Mouse (Mus musculus): ENCODE data around the gene Wdr31. TPM values are rescaled to one million over a fixed set of nuclear protein-coding genes. Genes with fewer than 3 reads are reported as not detected.

Gene Wdr31
- polyA plus RNA-seq, 1 experiment from 2014 or later, result 5.2 TPM

DNA sequence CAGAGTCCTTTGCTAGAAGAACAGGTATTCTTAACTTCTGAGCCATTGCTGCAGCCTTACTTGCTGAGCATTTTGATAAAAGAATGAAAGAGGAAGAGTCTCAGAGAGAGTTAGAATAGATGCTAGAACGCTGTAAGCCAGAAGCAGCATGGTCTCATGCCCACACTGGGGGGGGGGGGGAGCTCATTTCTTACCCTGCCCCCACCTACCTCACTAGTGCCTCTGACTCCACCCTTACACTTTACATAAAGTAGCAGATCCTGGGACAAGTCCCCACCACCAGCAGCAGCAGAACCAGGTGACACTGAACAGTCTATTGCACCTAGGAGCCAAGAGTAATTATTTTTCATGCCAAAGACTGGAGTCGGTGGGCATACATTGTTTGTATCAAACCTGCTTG lies 4.4 kb upstream of the Wdr31 start:
- H3K9me3 ChIP-seq (ENCODE audit: control insufficient read depth, low read length), result no peaks in the 10 kb centered on the region
- no peak overlapping the region for H3K4me3 ChIP-seq (ENCODE audit: low read depth, low read length)
- H3K9ac ChIP-seq (ENCODE audit: low read depth, low read length), result no peak overlapping the region
- DNase-seq (ENCODE audit: low spot score) (no peak), ATAC-seq (replicated peaks; ENCODE audit: low FRiP score) (no peak)
- WGBS, result 74% methylated on average over 2 of the region's 2 CpGs
- no peak overlapping the region for H3K4me2 ChIP-seq
- peaks cover 4% of the 10 kb centered on the region for H3K4me1 ChIP-seq (replicated peaks; ENCODE audit: control insufficient read depth, insufficient read depth, low read length)
- peaks cover 5% of the 10 kb centered on the region for H3K27me3 ChIP-seq (replicated peaks; ENCODE audit: control insufficient read depth, insufficient read depth, low read length)
- H3K27ac ChIP-seq (ENCODE audit: low read depth, low read length), result no peak overlapping the region
- H3K36me3 ChIP-seq (ENCODE audit: control insufficient read depth, insufficient read depth, low read length), result no peaks in the 10 kb centered on the region

GRCm38 (mm10) chr4:62472071-62472470 lies 1.4 kb upstream of the Wdr31 start:
- Histone ChIP-seq H3K9ac (ENCODE audit: low read depth, low read length) (no peak overlapping the region), H3K27me3 (replicated peaks; ENCODE audit: control insufficient read depth, insufficient read depth, low read length) (no peaks in the 10 kb centered on the region), H3K4me1 (replicated peaks; ENCODE audit: control insufficient read depth, insufficient read depth, low read length) (no peaks in the 10 kb centered on the region), H3K9me3 (ENCODE audit: control insufficient read depth, low read length) (no peaks in the 10 kb centered on the region), H3K27ac (ENCODE audit: low read depth, low read length) (no peak overlapping the region), H3K4me3 (ENCODE audit: low read depth, low read length) (no peak overlapping the region), H3K4me2 (no peak overlapping the region), H3K36me3 (ENCODE audit: control insufficient read depth, insufficient read depth, low read length) (no peaks in the 10 kb centered on the region)
- DNase-seq (ENCODE audit: low spot score), result no peak
- ATAC-seq (replicated peaks; ENCODE audit: low FRiP score), result no peak
- 82% methylated on average over 2 of the region's 2 CpGs for WGBS

GRCm38 (mm10) chr4:62468158-62468557 lies 2.5 kb downstream of the Wdr31 start:
- H3K4me1 ChIP-seq (replicated peaks; ENCODE audit: control insufficient read depth, insufficient read depth, low read length), result no peaks in the 10 kb centered on the region
- H3K27ac ChIP-seq (ENCODE audit: low read depth, low read length), result no peak overlapping the region
- 80% methylated on average over 1 of the region's 1 CpGs for WGBS
- H3K36me3 ChIP-seq (ENCODE audit: control insufficient read depth, insufficient read depth, low read length), result no peaks in the 10 kb centered on the region
- no peaks in the 10 kb centered on the region for H3K9me3 ChIP-seq (ENCODE audit: control insufficient read depth, low read length)
- ATAC-seq (replicated peaks; ENCODE audit: low FRiP score) (no peak), DNase-seq (ENCODE audit: low spot score) (no peak)
- H3K9ac ChIP-seq (ENCODE audit: low read depth, low read length), result no peak overlapping the region
- H3K4me3 ChIP-seq (ENCODE audit: low read depth, low read length), result no peak overlapping the region
- H3K27me3 ChIP-seq (replicated peaks; ENCODE audit: control insufficient read depth, insufficient read depth, low read length), result no peaks in the 10 kb centered on the region
- no peak overlapping the region for H3K4me2 ChIP-seq

- ATAC-seq (replicated peaks; ENCODE audit: low FRiP score) (no peak), DNase-seq (ENCODE audit: low spot score) (no peak)
- Histone ChIP-seq H3K4me3 (ENCODE audit: low read depth, low read length) (no peak overlapping the region), H3K4me2 (no peak overlapping the region), H3K4me1 (replicated peaks; ENCODE audit: control insufficient read depth, insufficient read depth, low read length) (no peaks in the 10 kb centered on the region), H3K27ac (ENCODE audit: low read depth, low read length) (no peak overlapping the region), H3K9me3 (ENCODE audit: control insufficient read depth, low read length) (no peaks in the 10 kb centered on the region), H3K36me3 (ENCODE audit: control insufficient read depth, insufficient read depth, low read length) (no peaks in the 10 kb centered on the region), H3K27me3 (replicated peaks; ENCODE audit: control insufficient read depth, insufficient read depth, low read length) (no peaks in the 10 kb centered on the region), H3K9ac (ENCODE audit: low read depth, low read length) (no peak overlapping the region)
- 81% methylated on average over 2 of the region's 2 CpGs for WGBS
Observed at GRCm38 (mm10) chr4:62463124-62463523, 7.6 kb downstream of the Wdr31 start.

- no peak overlapping the region for H3K4me3 ChIP-seq (ENCODE audit: low read depth, low read length)
- no peak for DNase-seq (ENCODE audit: low spot score)
- no peak overlapping the region for H3K9ac ChIP-seq (ENCODE audit: low read depth, low read length)
- H3K4me1 ChIP-seq (replicated peaks; ENCODE audit: control insufficient read depth, insufficient read depth, low read length), result no peaks in the 10 kb centered on the region
- H3K9me3 ChIP-seq (ENCODE audit: control insufficient read depth, low read length), result no peaks in the 10 kb centered on the region
- no peaks in the 10 kb centered on the region for H3K36me3 ChIP-seq (ENCODE audit: control insufficient read depth, insufficient read depth, low read length)
- WGBS, result 90% methylated on average over 8 of the region's 8 CpGs
- H3K27me3 ChIP-seq (replicated peaks; ENCODE audit: control insufficient read depth, insufficient read depth, low read length), result no peaks in the 10 kb centered on the region
- no peak overlapping the region for H3K27ac ChIP-seq (ENCODE audit: low read depth, low read length)
- no peak for ATAC-seq (replicated peaks; ENCODE audit: low FRiP score)
- H3K4me2 ChIP-seq, result no peak overlapping the region
Observed at GRCm38 (mm10) chr4:62460348-62460747, 10.3 kb downstream of the Wdr31 start.

- H3K27ac ChIP-seq (ENCODE audit: low read depth, low read length), result no peak overlapping the region
Observed at GRCm38 (mm10) chr4:62459081-62459480, 11.6 kb downstream of the Wdr31 start.

GRCm38 (mm10) chr4:62454995-62455394 lies 15.7 kb downstream of the Wdr31 start:
- H3K27me3 ChIP-seq (replicated peaks; ENCODE audit: control insufficient read depth, insufficient read depth, low read length), result no peaks in the 10 kb centered on the region
- ATAC-seq (replicated peaks; ENCODE audit: low FRiP score) (no peak), DNase-seq (ENCODE audit: low spot score) (no peak)
- no peaks in the 10 kb centered on the region for H3K36me3 ChIP-seq (ENCODE audit: control insufficient read depth, insufficient read depth, low read length)
- no peak overlapping the region for H3K9ac ChIP-seq (ENCODE audit: low read depth, low read length)
- H3K9me3 ChIP-seq (ENCODE audit: control insufficient read depth, low read length), result no peaks in the 10 kb centered on the region
- WGBS, result 59% methylated on average over 5 of the region's 5 CpGs
- no peak overlapping the region for H3K27ac ChIP-seq (ENCODE audit: low read depth, low read length)
- no peak overlapping the region for H3K4me2 ChIP-seq
- no peak overlapping the region for H3K4me3 ChIP-seq (ENCODE audit: low read depth, low read length)
- H3K4me1 ChIP-seq (replicated peaks; ENCODE audit: control insufficient read depth, insufficient read depth, low read length), result no peaks in the 10 kb centered on the region

More at GRCm38 (mm10) chr4:62459081-62459480, 11.6 kb downstream of the Wdr31 start:
- ATAC-seq (replicated peaks; ENCODE audit: low FRiP score) (no peak), DNase-seq (ENCODE audit: low spot score) (no peak)
- no peak overlapping the region for H3K9ac ChIP-seq (ENCODE audit: low read depth, low read length)
- no peaks in the 10 kb centered on the region for H3K9me3 ChIP-seq (ENCODE audit: control insufficient read depth, low read length)
- no peak overlapping the region for H3K4me2 ChIP-seq
- 90% methylated on average over 3 of the region's 3 CpGs for WGBS
- no peaks in the 10 kb centered on the region for H3K36me3 ChIP-seq (ENCODE audit: control insufficient read depth, insufficient read depth, low read length)
- H3K27me3 ChIP-seq (replicated peaks; ENCODE audit: control insufficient read depth, insufficient read depth, low read length), result no peaks in the 10 kb centered on the region
- no peak overlapping the region for H3K4me3 ChIP-seq (ENCODE audit: low read depth, low read length)
- no peaks in the 10 kb centered on the region for H3K4me1 ChIP-seq (replicated peaks; ENCODE audit: control insufficient read depth, insufficient read depth, low read length)

GRCm38 (mm10) chr4:62440986-62441385 lies 29.7 kb downstream of the Wdr31 start:
- no peak overlapping the region for H3K4me2 ChIP-seq
- no peak overlapping the region for H3K27ac ChIP-seq (ENCODE audit: low read depth, low read length)
- H3K9ac ChIP-seq (ENCODE audit: low read depth, low read length), result no peak overlapping the region
- ATAC-seq (replicated peaks; ENCODE audit: low FRiP score) (no peak), DNase-seq (ENCODE audit: low spot score) (no peak)
- H3K4me3 ChIP-seq (ENCODE audit: low read depth, low read length), result no peak overlapping the region
- no peaks in the 10 kb centered on the region for H3K27me3 ChIP-seq (replicated peaks; ENCODE audit: control insufficient read depth, insufficient read depth, low read length)
- no peaks in the 10 kb centered on the region for H3K36me3 ChIP-seq (ENCODE audit: control insufficient read depth, insufficient read depth, low read length)
- no peaks in the 10 kb centered on the region for H3K4me1 ChIP-seq (replicated peaks; ENCODE audit: control insufficient read depth, insufficient read depth, low read length)
- no peaks in the 10 kb centered on the region; the same call in 1 of the 2 replicates for H3K9me3 ChIP-seq (ENCODE audit: control insufficient read depth, low read length)
- 66% methylated on average over 4 of the region's 4 CpGs for WGBS

- H3K4me1 ChIP-seq (replicated peaks; ENCODE audit: control insufficient read depth, insufficient read depth, low read length), result no peaks in the 10 kb centered on the region
- H3K9ac ChIP-seq (ENCODE audit: low read depth, low read length), result no peak overlapping the region
- ATAC-seq (replicated peaks; ENCODE audit: low FRiP score) (no peak), DNase-seq (ENCODE audit: low spot score) (no peak)
- H3K36me3 ChIP-seq (ENCODE audit: control insufficient read depth, insufficient read depth, low read length), result no peaks in the 10 kb centered on the region
- H3K9me3 ChIP-seq (ENCODE audit: control insufficient read depth, low read length), result no peaks in the 10 kb centered on the region; the same call in 1 of the 2 replicates
- H3K4me3 ChIP-seq (ENCODE audit: low read depth, low read length), result no peak overlapping the region
- no peak overlapping the region for H3K4me2 ChIP-seq
- WGBS, result 74% methylated on average over 4 of the region's 4 CpGs
- H3K27ac ChIP-seq (ENCODE audit: low read depth, low read length), result no peak overlapping the region
- H3K27me3 ChIP-seq (replicated peaks; ENCODE audit: control insufficient read depth, insufficient read depth, low read length), result no peaks in the 10 kb centered on the region
Observed at GRCm38 (mm10) chr4:62440544-62440943, 30.2 kb downstream of the Wdr31 start.

Data from liver, embryonic 11.5 days (tissue).